Mouse (Mus musculus): ENCODE data around the gene Gm9747.

The Gm9747 gene

DNA sequence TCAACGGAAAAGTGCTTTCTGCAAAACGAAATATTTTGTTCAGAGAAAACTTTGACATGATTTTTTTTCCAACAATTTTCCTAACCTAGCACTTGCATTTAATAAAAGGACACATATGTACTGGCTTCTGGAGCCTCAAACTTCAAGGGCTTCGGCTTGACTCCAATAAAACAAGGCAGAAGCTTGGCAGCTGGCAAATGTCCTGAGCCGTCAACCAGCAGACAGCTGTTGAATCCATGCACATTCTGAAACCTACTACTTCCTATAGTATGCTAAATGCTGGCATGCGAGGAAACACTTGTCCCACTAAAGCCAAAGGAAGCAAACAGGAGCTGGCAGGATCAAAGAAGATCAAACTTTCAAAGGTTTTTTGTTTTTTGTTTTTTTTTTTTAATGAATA, 24.5 kb downstream of the Gm9747 start:
- no peak for DNase-seq

DNA sequence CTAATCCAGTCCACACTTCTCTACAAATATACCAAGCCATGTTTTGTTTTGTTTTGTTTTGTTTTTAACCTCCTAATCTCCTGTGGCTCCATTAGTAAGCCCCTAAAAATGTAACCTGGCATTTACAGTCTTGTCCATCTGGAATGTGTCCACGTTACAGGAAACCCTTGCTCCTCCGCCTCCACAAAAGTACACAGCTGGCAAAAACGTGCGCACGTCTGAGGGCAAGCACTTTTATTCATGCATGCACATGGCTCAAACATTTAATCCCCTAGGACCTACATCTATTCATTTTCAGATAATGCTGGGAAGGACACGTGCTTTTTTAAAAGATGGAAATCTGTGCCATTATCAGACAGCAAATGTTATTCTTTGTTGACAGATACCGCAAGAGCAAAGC, 25.4 kb downstream of the Gm9747 start:
- DNase-seq: no peak

GRCm38 (mm10) chr1:82260055-82260454, 27.1 kb downstream of the Gm9747 start:
- DNase-seq: no peak

DNA sequence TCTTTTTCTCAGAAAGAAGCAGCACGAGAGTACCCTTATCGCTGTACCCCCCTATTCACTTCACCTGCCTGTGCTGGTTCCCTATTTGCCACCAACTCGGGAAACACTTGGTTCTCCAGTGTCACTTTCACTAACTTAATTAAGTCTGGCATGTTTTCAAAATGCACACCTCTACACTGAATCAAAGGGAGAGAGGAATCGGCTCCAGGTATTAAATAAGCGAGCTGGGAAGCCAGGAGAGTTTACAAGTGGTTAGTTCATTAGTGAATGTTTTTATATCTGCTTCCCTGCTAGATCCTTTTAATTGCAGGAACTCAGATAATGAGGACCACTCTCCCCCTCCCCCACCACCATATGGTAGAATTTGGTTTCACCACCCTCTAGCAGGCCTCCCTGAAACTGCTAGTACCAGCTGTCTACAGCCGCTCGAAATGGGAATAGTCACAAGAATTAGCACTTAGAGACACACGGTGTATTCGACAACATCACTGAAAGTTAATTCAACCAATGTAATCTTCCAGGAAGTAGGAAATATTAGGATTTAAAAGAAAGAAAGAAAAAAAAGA, 28.2 kb downstream of the Gm9747 start:
- DNase-seq: peak; percentile 44 to 47

DNA sequence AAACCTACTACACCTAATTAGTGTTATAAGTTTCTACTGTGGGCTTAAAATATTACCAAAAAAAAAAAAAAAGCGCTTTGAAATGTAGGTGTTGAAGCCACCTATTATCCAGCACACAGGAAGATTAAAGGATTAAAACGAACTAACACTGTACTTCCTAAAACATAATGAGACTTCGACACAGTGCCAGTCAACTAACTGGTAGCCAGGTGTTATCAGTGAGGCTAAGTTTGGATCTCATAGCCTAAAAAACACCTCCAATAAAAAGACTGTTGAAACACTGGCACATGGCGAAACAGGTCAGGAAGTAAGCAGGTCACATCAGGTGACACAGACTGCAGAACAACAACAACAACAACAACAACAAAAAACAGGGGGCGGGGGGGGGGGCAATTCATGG, 28.7 kb downstream of the Gm9747 start:
- DNase-seq: no peak

DNA sequence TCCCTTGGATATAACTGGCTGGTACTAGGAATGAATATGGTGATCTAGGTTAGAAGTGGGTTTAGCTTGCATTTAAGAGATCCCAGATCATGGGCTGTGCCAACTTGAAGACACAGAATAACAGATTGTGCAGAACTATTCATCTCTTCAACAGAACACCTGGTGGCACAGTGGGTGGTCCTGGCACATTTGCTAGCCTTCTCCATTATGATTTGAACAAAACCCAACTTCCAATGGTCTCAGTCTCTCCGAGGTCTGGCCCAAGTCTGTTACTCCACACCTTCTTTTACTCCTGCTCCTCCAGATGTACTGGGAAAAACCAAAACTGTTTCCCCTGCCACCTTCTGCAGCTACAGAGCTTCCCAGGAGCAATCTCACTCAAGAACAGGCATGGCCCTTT, 29.4 kb downstream of the Gm9747 start:
- DNase-seq: peak; percentile 87 to 88

DNA sequence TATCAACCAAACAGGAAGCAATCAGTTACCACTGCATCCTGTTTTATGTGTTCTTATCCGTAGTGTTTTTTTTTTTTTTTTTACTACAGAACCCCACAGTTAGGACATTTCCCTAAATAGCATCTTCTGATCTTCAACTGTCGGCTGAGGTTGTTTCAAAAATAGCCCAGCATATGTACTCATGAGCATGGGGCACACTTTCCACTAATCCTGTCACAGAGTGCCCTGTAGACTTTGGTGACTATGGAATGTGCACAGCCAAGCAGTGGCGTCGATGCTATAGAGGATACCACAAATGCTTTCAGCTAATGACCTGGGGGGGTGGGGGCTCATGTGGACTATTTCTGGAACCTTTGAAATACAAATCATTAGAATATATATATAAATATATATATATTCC, 34.6 kb downstream of the Gm9747 start:
- DNase-seq: no peak

DNA sequence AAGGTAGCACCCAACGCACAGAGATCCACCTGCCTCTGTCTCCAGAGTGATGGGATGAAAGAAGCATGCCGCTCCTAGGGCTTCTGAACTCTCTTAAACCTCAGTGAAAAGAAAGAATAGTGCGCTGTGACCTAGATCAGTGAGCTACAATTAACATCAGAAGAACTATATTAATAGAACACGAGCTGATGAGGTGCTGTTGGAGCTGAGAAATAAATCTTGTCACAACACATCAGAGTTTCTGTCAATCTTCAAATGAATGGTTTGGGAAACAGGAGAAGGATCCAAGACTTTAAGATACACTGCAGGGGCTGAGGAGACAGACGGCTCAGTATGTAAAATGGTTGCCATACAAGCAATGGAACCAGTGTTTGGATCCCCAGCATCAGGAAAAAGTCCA, 39.3 kb downstream of the Gm9747 start:
- no peak for DNase-seq

- DNase-seq: no peak
Observed at GRCm38 (mm10) chr1:82273529-82273928, 40.6 kb downstream of the Gm9747 start.

- DNase-seq: no peak
Observed at GRCm38 (mm10) chr1:82274361-82274760, 41.4 kb downstream of the Gm9747 start.

GRCm38 (mm10) chr1:82279768-82280167, 46.9 kb downstream of the Gm9747 start:
- DNase-seq: no peak

- no peak for DNase-seq
Observed at GRCm38 (mm10) chr1:82281823-82282222, 48.9 kb downstream of the Gm9747 start.

DNA sequence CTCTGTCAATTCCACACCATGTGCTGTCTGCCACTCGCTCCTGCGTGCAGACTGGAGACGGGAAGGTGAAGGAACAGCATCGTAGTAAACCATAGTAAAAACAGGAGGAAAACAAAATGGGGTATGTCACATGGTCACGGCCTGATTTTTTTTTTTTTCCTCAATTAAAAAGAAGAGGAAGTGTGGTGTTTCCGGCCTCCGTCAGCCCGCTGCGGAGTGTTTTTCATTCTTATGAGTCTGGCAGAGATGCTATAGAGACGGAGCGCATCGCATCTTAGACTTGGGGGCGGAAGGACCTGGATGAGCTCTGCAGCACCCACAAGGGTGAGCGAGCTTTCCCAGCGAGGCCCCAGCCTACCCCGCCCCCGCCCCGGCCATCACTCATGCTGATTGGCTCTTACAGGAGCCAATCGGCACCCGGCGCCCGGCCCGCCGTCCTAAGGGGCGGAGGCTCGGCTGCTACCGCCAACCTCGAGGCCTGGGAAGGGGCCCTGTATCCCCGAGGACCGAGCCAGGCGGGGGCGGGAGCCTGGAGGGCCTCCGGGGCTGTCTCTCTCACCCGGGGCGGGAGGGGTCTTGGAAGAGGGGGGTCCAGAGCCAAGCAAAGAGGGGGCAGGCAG, 50.2 kb downstream of the Gm9747 start:
- peak; percentile 85 to 89 for DNase-seq

- peak; percentile 14 to 47 for DNase-seq
Observed at GRCm38 (mm10) chr1:82283901-82284301, 51.0 kb downstream of the Gm9747 start.

GRCm38 (mm10) chr1:82284403-82284802, 51.5 kb downstream of the Gm9747 start:
- no peak for DNase-seq
